Mouse (Mus musculus) heart, embryonic 13.5 days (tissue): Measurements from ENCODE around the gene Esf1. TPM values are rescaled to one million over a fixed set of nuclear protein-coding genes. Genes with fewer than 3 reads are reported as not detected.
"Not testable (repeated sequence)": the region's sequence is repeated elsewhere in the genome, so short reads cannot be mapped to it uniquely, and the experiment has no call there.

Experiments
- ATAC-seq: fragments of 200-750 bp; cut with Nextera tagmentation; 2 replicates; pipeline ENCODE4 v1.8.0; 2017; ENCODE audit warnings: moderate TSS enrichment; ENCODE audit not compliant: insufficient number of reproducible peaks, low FRiP score, low TSS enrichment; ENCODE audit errors: extremely low read depth
- H3K27ac ChIP-seq: fragments of 300-500 bp; sonication (generic); replicated peaks from 2 replicates; pipeline ENCODE4 v1.5.1; 2015; ENCODE audit warnings: moderate library complexity, mild to moderate bottlenecking, inconsistent platforms
- H3K27me3 ChIP-seq: fragments of 300-500 bp; sonication (generic); replicated peaks from 2 replicates; pipeline ENCODE4 v1.6.1; 2015; ENCODE audit warnings: mild to moderate bottlenecking, inconsistent platforms
- H3K36me3 ChIP-seq: fragments of 300-500 bp; sonication (generic); 2 replicates; pipeline ENCODE4 v1.6.1; 2015; ENCODE audit warnings: mild to moderate bottlenecking, inconsistent platforms
- H3K4me1 ChIP-seq: fragments of 300-500 bp; sonication (generic); 2 replicates; pipeline ENCODE4 v1.6.1; 2015; ENCODE audit warnings: inconsistent platforms
- H3K4me2 ChIP-seq: fragments of 300-500 bp; sonication (generic); 2 replicates; pipeline ENCODE4 v1.6.1; 2015; ENCODE audit warnings: inconsistent platforms, mild to moderate bottlenecking, moderate library complexity
- H3K4me3 ChIP-seq: fragments of 300-500 bp; sonication (generic); 2 replicates; pipeline ENCODE4 v1.5.1; 2015; ENCODE audit warnings: moderate library complexity, mild to moderate bottlenecking, inconsistent platforms
- H3K9ac ChIP-seq: fragments of 300-500 bp; sonication (generic); 2 replicates; pipeline ENCODE4 v1.6.1; 2015; ENCODE audit warnings: inconsistent platforms, mild to moderate bottlenecking, moderate library complexity
- H3K9me3 ChIP-seq: fragments of 300-500 bp; sonication (generic); 2 replicates; pipeline ENCODE4 v1.6.1; 2016; ENCODE audit warnings: inconsistent platforms
- WGBS: fragments of 180-500 bp; shearing (Covaris S2); methylation state at CpG from one replicate; pipeline ENCODE4 v1.1.7; 2015; ENCODE audit warnings: mixed read lengths; 5-methylcytosine and 5-hydroxymethylcytosine counted together
- polyA plus RNA-seq: library from polyadenylated mRNA; unstranded; fragments of >200 nt; fragmentation: Nextera tagmentation; extraction: Ambion mirVana; gene quantifications from 2 replicates; pipeline ENCODE4 v1.2.1, GENCODE M21; 2015

Gene Esf1
- 15.3 and 15.5 TPM in 2 replicates for polyA plus RNA-seq

DNA sequence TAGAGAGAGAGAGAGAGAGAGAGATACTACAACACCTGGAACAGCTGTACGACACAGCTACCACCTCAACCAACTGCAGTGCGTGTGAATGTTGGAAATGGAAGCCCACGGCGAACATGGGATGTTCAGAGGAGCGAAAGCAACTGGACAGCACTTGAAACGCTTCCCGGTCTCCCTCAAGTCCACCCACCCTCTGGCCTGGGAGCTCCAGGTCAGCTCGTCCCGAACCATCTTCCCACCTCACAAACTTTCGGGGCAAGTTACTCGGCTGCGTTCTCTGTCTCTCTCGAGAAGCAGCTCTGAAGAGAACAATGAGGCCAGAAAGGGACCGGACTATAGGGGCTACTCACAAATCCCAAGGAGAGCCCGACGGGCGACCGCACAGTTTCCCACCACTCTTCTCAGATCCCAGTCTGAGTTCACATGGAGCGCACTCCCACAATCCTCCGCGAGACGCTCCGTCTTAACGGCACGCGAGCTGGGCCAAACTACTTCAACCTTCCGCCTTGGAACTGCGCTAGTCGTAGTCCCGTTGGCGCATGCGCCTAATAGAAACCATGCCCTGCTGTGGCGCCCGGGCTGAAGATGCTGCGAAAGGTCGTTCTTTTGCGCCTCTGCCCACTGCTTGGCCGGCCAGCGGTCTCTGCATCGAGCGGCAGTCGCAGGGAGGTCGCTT lies at the start of gene Esf1, which contains the start of gene Ndufaf5:
Gene Esf1 (minus strand): TSS at position 438 of the 676 bp plus-strand sequence.
Gene Ndufaf5 (plus strand): TSS at position 523 of the 676 bp plus-strand sequence.
- no peaks in the 10 kb centered on the region for H3K9me3 ChIP-seq
- WGBS: 0% methylated on average over 43 of the region's 43 CpGs
- H3K4me1 ChIP-seq: peaks cover 22% of the 10 kb centered on the region
- H3K4me2 ChIP-seq: peak within 1 kb of the TSS; percentile 96
- H3K27me3 ChIP-seq: no peaks in the 10 kb centered on the region
- peak; percentile 87 for ATAC-seq
- H3K27ac ChIP-seq: peak within 1 kb of the TSS; percentile 91
- H3K4me3 ChIP-seq: peak within 1 kb of the TSS; percentile 85
- peaks cover 31% of the 10 kb centered on the region for H3K36me3 ChIP-seq
- peak within 1 kb of the TSS; percentile 93 for H3K9ac ChIP-seq

DNA sequence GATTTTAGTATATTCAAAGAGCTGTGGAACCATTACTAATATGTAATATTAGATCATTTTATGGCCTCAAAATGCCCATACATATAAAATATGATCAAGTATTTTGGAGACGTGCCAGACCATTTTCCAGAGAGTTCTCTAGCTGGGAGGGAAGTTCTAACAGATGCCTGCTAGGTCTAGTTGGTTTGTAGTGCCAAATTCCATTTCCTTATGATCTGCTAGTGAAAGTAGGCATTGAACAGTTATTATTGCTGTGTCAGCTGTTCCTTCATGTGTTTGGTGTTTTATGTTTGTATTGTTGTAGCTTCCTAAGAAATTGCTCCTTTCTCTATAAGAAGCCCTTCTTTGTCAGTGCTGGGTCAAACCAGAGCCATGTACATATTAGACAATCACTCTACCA lies 45.6 kb upstream of the Esf1 start:
- no peak overlapping the region for H3K4me2 ChIP-seq
- ATAC-seq: no peak

DNA sequence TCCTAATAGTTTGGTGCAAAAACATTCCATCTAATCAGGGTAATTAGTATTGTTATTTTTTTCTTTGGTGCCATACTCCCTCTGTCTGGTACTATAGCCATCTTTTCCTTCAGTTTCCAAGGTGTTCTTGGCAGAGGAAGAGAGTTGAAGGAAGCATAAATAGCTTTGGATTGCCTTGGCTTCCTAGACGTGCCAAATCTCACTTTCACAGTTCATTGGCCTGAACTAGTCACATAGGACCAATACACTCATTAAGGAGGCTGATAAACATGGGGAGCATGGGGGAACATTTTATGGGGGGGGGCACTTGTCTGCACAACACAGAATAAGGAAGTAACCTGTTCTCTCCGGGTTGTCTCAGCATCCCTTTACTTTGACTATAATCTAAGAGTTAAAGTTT lies 45.1 kb upstream of the Esf1 start:
- Histone ChIP-seq H3K27me3 (no peaks in the 10 kb centered on the region), H3K9me3 (no peaks in the 10 kb centered on the region), H3K36me3 (no peaks in the 10 kb centered on the region), H3K4me1 (peaks cover under 1% of the 10 kb centered on the region; the same call in 1 of the 2 replicates), H3K9ac (no peak overlapping the region), H3K27ac (no peak overlapping the region), H3K4me2 (no peak overlapping the region), H3K4me3 (no peak overlapping the region)
- ATAC-seq: no peak
- 62% methylated on average over 2 of the region's 2 CpGs for WGBS

More for the DNA sequence above, 45.6 kb upstream of the Esf1 start:
- no peak overlapping the region for H3K9ac ChIP-seq
- 67% methylated on average over 1 of the region's 1 CpGs for WGBS
- no peak overlapping the region for H3K27ac ChIP-seq
- no peaks in the 10 kb centered on the region for H3K9me3 ChIP-seq
- H3K27me3 ChIP-seq: no peaks in the 10 kb centered on the region
- H3K36me3 ChIP-seq: no peaks in the 10 kb centered on the region
- H3K4me1 ChIP-seq: no peaks in the 10 kb centered on the region
- no peak overlapping the region for H3K4me3 ChIP-seq

DNA sequence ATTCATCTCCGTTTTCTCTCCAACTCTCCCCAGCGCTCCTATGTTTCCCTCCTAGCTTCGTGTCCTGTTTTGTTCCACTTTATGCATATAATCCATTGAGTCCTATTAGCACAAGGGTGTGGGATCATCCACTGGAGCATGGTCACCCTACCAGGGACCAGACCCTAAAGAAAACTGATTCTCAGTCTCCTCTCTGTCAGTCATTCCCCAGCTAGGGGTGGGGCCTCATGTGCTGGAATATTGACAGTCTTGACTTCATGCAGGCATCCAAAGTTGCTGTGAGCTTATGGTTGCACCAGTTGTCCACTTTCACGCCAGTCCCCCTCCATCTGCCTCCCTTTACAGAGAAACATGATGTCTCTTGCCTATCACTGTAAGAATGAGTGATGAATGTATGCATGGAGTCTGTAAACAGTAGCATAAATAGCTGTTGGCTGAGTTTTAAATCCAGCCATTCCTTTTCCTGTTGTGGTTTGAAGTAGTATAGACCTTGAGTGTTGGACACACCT lies 44.2 kb upstream of the Esf1 start:
- Histone ChIP-seq H3K4me2 (no peak overlapping the region), H3K9ac (no peak overlapping the region), H3K36me3 (no peaks in the 10 kb centered on the region), H3K9me3 (no peaks in the 10 kb centered on the region), H3K4me1 (peaks cover 9% of the 10 kb centered on the region), H3K4me3 (no peak overlapping the region), H3K27ac (no peak overlapping the region), H3K27me3 (no peaks in the 10 kb centered on the region)
- WGBS: 90% methylated on average over 4 of the region's 4 CpGs
- no peak for ATAC-seq

DNA sequence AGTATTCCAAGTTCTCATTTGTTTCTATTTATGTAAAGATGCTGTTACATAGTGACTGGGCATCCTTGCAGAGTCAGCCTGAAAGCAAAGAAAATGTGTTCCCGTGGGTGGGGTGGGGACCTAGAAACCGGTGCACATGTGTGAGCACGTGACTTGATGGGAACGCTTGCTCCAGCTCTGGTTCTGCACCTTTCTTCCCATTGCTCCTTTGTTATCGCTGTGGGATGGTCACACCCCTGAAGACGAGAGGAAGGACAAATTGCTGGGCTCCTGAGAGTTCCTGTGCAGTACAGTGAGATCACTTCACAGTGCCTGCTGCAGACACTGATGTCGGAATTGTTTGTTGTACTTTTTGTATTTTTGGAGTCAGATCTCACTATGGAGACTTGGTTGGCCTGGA lies 33.4 kb upstream of the Esf1 start:
- H3K9ac ChIP-seq: no peak overlapping the region
- ATAC-seq: no peak
- H3K27me3 ChIP-seq: no peaks in the 10 kb centered on the region
- H3K27ac ChIP-seq: no peak overlapping the region
- H3K9me3 ChIP-seq: no peaks in the 10 kb centered on the region
- peaks cover 16% of the 10 kb centered on the region for H3K4me1 ChIP-seq
- no peak overlapping the region for H3K4me3 ChIP-seq
- no peak overlapping the region for H3K4me2 ChIP-seq
- 81% methylated on average over 7 of the region's 7 CpGs for WGBS
- H3K36me3 ChIP-seq: peaks cover 57% of the 10 kb centered on the region

DNA sequence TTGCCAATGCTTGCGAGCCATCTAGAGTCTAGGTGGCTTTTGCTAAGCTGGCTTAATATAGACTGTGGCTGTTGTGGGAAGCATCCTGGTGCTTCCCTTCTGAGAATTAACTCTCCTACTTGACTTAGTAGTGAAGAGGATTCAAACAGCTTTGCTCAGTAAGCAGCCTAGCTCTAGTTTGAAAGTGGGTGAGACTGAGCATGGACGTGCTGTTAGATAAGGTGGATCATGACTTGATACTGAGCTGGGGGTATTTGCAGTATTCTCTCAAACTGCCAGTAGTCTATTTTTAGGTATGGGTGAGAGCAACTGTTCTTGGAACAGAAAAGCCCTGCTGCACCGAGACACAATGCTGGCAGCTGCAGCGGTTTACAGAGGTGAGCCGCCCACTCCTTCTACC lies 32.2 kb upstream of the Esf1 start:
- Histone ChIP-seq H3K9ac (no peak overlapping the region), H3K4me1 (peaks cover 16% of the 10 kb centered on the region), H3K27ac (peak overlapping the region; percentile 79), H3K4me2 (peak overlapping the region; percentile 50), H3K9me3 (no peaks in the 10 kb centered on the region), H3K36me3 (peaks cover 66% of the 10 kb centered on the region), H3K4me3 (peak overlapping the region; percentile 21), H3K27me3 (no peaks in the 10 kb centered on the region)
- ATAC-seq: no peak; the same call in 1 of the 2 replicates
- 34% methylated on average over 5 of the region's 5 CpGs for WGBS

DNA sequence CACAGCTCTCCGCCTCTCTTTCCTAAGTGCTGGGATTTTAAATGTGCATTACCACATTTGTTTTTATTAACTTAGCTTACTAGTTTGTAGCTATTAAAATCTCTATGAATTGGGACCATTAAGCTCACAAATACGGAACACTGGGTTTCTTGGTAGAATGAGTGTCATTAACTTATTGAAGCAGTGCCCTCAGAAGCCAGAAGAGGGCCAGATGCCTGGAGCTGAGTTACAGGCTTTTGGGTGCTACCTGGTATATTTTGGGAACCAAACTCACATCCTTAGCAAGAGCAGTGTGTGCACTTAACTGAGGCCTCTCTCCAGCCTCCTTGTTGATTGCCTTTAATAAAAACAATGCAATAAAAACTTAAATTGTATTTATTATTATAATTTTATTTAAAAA lies 30.3 kb upstream of the Esf1 start:
- Histone ChIP-seq H3K27ac (no peak overlapping the region), H3K9ac (no peak overlapping the region), H3K9me3 (no peaks in the 10 kb centered on the region), H3K4me2 (no peak overlapping the region), H3K27me3 (no peaks in the 10 kb centered on the region), H3K4me3 (no peak overlapping the region), H3K4me1 (peaks cover 11% of the 10 kb centered on the region), H3K36me3 (peaks cover 62% of the 10 kb centered on the region)
- ATAC-seq: no peak
- WGBS: 75% methylated on average over 2 of the region's 2 CpGs

DNA sequence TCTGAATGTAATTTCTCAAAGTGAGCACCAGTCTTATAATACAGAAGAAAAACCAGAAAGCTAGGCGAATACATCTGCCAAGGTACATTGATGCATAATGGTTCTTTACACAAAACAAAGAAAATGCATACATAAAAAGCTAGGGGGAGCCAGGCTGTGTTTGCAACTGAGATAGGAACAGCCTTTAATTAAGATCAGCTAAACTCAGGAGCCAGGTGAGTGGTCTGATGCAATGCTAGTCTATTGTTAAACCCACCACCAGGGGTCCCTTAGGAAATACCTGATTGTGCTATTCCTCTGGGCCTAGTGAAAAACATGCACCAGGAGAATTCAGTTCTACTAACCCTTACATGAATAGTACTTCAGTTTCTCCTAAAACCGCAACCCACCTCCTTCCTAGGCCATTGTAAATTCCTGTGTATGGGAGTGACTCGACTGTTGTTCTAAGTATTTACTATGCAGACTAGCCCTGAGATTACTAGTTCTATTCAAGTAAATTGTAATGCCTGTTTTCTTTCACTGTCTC lies 15.4 kb upstream of the Esf1 start:
- H3K9me3 ChIP-seq, H3K4me1 ChIP-seq, H3K4me2 ChIP-seq, H3K4me3 ChIP-seq, H3K27me3 ChIP-seq, H3K9ac ChIP-seq, H3K27ac ChIP-seq, ATAC-seq: not testable (repeated sequence)
- WGBS: 93% methylated on average over 3 of the region's 3 CpGs
- peaks cover 63% of the 10 kb centered on the region for H3K36me3 ChIP-seq

DNA sequence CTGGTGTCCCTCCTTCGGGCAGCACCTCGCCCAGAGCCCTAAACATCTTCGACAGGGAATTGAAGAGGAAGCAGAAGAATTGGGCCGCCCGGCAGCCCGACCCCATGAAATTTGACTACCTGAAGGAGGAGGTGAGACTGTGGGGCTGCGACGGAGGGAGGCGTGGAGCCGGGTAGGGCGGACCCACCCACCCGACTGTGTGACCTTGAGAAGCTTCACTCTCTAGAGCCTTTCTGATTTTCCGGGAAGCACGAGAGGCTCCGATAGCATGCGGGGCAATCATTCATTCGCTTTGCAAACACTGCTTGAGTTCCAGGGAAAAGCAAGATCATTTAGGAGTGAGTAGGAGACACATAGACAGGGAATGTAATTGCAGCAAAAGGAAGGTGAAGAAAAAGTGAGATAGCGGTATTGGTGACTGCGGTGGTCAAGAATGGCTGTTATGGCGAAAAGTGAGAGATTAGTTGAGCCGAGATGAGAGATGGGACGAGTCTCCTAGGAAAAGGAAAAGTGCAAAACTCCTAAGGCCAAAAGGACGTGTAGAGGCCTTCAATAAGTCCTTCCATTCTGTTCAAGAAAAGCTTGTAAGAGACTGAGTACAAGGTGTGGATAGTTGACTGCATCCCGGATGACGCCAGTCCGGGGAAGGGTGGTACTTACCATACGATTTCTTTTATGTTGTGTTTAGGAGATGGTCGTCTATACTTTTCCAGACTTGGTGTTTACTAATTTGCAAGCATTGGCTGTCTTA lies 614 bp upstream of the Esf1 start:
- ATAC-seq: peak; percentile 62
- Histone ChIP-seq H3K4me1 (peaks cover 22% of the 10 kb centered on the region), H3K27me3 (no peaks in the 10 kb centered on the region), H3K27ac (peak overlapping the region; percentile 91), H3K9ac (peak overlapping the region; percentile 93), H3K4me3 (peak overlapping the region; percentile 85), H3K36me3 (peaks cover 35% of the 10 kb centered on the region), H3K9me3 (no peaks in the 10 kb centered on the region), H3K4me2 (peak overlapping the region; percentile 96)
- WGBS: 4% methylated on average over 28 of the region's 28 CpGs

DNA sequence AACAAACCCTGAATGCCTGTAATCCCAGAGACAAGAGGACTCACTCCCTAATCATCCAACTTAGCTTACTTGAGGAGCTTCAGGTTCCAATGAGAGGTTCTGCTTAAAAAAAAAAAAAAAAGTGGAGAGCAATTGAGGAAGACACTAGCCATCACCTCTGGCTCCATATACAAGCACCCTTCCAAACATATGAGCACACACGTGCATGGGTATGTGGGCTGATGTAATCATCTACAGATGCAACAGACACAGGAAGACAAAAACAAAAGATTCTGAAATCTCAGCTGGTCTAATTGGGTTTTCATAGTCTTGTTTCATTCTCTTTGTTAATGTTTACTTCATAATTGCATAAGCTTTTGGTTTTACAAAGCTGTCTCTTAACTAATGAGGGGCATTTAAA lies 1.3 kb downstream of the Esf1 start:
- H3K4me2 ChIP-seq: peak overlapping the region; percentile 96
- H3K9ac ChIP-seq: peak overlapping the region; percentile 44; the same call in 1 of the 2 replicates
- no peak for ATAC-seq
- H3K9me3 ChIP-seq: no peaks in the 10 kb centered on the region
- no peak overlapping the region for H3K27ac ChIP-seq
- peaks cover 32% of the 10 kb centered on the region for H3K36me3 ChIP-seq
- H3K4me1 ChIP-seq: peaks cover 22% of the 10 kb centered on the region
- WGBS: 82% methylated on average over 1 of the region's 1 CpGs
- no peak overlapping the region for H3K4me3 ChIP-seq
- H3K27me3 ChIP-seq: no peaks in the 10 kb centered on the region

DNA sequence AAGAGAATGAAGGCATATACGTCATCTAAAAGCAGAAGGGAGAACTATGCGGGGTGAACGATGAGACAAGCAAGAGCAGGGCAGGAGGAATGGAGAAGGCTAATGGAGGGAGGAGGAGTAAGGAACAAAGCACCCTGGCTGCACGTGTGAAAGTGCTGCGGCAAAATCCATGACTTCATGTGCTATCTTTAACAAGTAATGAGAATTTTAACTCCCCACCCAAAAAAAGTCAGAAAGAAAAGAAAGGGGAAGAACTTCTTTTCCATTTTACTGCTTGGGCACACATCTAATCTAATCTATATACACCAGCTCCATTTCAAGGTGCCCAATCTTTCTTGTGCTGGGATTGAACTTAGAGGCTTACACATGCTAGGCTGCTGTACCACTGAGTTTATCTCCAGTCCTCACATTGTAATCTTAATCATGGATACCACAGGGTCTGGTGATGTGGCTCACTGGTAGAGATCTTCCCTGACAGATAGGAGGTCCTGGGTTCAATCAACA lies 7.0 kb downstream of the Esf1 start:
- WGBS: 92% methylated on average over 5 of the region's 5 CpGs
- Histone ChIP-seq H3K36me3 (peaks cover 55% of the 10 kb centered on the region), H3K27ac (no peak overlapping the region), H3K9ac (no peak overlapping the region), H3K9me3 (no peaks in the 10 kb centered on the region), H3K27me3 (no peaks in the 10 kb centered on the region), H3K4me1 (no peaks in the 10 kb centered on the region), H3K4me2 (no peak overlapping the region), H3K4me3 (no peak overlapping the region)
- no peak for ATAC-seq
